Mouse (Mus musculus): ENCODE measurements at regions not wholly inside any gene's neighbourhood (a gene's known extent, or its start where the extent isn't known, plus 50 kb on each side); places are given as distances from the start of the nearest gene placed in this dataset.

DNA sequence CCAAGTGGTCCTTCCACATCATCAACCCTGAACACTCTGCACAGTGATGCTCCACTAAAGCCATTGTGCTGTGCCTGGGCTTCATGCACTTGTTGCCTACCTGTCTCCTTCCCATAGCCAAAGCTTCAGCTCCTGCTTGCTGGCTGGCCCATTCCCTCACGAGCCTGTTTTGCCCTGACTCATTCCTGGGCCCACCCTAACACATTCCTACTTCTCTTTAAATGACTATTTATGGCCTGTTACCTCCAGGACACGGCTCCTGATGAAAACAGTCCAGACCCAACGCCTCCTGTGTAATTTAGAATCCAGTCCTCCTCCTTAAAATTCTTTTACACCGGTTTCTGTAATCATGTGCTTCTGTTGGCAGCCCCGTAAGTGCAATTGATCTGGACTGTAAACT is 175.1 kb upstream of the Tnp1 start:
- WGBS = 85% methylated on average over 5 of the region's 5 CpGs
- H3K4me1 ChIP-seq = no peaks in the 10 kb centered on the region

DNA sequence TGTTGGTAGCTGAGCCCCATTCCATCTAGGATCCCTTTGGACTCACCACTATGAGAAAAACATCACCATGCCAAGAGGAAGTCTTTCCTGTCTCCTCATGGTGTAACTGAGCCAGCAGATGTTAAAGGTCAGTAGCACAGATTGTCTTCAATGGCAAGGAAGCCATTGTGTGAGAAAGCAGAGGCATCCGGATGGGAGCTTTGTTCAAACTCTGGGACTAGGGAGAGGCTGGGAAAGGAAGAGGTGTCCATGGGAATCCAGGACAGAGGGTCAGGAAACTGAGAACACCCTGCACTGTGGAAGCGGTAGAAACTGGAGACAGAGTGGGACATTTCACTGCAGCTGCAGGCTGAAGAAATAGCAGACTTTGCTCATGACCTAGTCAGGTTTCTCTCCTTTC is 173.1 kb upstream of the Tnp1 start:
- H3K36me3 ChIP-seq (replicated peaks) = no peaks in the 10 kb centered on the region
- no peaks in the 10 kb centered on the region for H3K4me1 ChIP-seq
- H3K9me3 ChIP-seq = no peaks in the 10 kb centered on the region
- no peak overlapping the region for H3K4me3 ChIP-seq (replicated peaks)
- no peak overlapping the region for H3K9ac ChIP-seq
- no peaks in the 10 kb centered on the region for H3K27me3 ChIP-seq
- no peak overlapping the region for H3K4me2 ChIP-seq
- no peak overlapping the region for H3K27ac ChIP-seq
- WGBS = 74% methylated on average over 2 of the region's 2 CpGs
- ATAC-seq (ENCODE audit: low FRiP score) = no peak

More for the DNA sequence above, 175.1 kb upstream of the Tnp1 start:
- H3K27ac ChIP-seq = no peak overlapping the region
- H3K4me2 ChIP-seq = no peak overlapping the region
- H3K36me3 ChIP-seq (replicated peaks) = no peaks in the 10 kb centered on the region
- H3K27me3 ChIP-seq = no peaks in the 10 kb centered on the region
- no peak overlapping the region for H3K9ac ChIP-seq
- H3K4me3 ChIP-seq (replicated peaks) = no peak overlapping the region
- no peaks in the 10 kb centered on the region for H3K9me3 ChIP-seq
- no peak for ATAC-seq (ENCODE audit: low FRiP score)

DNA sequence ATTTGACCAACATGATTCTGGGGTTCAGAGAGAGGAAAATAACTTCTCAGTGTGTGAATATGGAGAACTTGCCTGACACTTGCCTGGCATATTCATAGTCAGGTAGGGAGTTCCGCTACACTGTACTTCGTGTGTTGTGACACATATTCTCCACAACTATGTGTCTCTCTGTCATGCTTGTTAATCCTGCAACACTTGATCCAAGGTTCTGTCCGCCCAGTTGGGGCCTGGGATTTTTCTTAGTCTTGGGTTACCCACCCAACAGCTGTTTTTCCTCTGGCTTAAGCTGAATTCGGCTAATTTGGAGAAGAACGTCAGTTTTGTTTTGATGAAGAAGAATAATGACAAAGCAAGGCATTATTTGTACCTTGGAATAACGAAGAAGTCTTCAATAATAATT is 168.8 kb upstream of the Tnp1 start:
- Histone ChIP-seq H3K27me3 (no peaks in the 10 kb centered on the region), H3K4me2 (no peak overlapping the region), H3K36me3 (replicated peaks) (no peaks in the 10 kb centered on the region), H3K9me3 (no peaks in the 10 kb centered on the region), H3K27ac (no peak overlapping the region), H3K9ac (no peak overlapping the region), H3K4me1 (no peaks in the 10 kb centered on the region), H3K4me3 (replicated peaks) (no peak overlapping the region)
- no peak for ATAC-seq (ENCODE audit: low FRiP score)
- 86% methylated on average over 6 of the region's 6 CpGs for WGBS

DNA sequence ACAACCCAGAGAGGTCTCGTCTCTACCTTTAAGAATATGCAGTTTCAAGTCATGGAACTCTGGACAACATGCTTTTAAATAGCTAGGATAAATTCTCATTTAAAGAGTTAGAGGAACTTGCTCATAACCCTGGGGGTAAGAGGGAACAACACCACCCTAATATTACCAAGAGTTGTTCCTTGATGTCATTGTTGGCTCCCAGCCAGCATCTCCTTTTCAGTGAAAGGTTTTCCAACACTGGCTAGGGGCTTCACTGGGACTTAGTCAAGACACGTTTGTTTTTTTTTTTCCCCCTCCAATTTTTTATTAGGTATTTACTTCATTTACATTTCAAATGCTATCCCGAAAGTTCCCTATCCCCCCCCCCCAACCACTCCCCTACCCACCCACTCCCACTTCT is 163.1 kb upstream of the Tnp1 start:
- ATAC-seq (ENCODE audit: low FRiP score) = no peak
- Histone ChIP-seq H3K9me3 (no peaks in the 10 kb centered on the region), H3K36me3 (replicated peaks) (no peaks in the 10 kb centered on the region), H3K27ac (no peak overlapping the region), H3K4me2 (no peak overlapping the region), H3K27me3 (no peaks in the 10 kb centered on the region), H3K9ac (no peak overlapping the region), H3K4me3 (replicated peaks) (no peak overlapping the region), H3K4me1 (no peaks in the 10 kb centered on the region)
- WGBS = 60% methylated on average over 3 of the region's 3 CpGs

DNA sequence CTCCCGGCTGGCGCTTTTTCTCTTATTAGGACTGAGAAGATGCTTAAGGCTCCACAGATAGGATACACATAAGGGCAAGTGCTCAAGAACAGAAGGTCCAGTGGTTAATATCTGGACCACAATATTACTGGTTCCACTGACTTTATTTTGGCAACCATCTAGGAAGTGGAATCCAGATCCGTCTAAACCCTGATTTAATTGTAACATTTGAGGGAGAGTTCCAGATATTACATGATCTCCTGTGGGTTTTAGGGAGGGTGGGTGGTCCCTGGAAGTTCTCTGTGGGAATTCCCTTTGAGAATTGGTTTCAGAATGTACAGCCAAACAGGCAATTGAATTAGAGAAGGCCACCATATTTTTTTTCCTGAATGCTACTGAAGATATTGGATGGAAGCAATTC is 161.4 kb upstream of the Tnp1 start:
- Histone ChIP-seq H3K36me3 (replicated peaks) (no peaks in the 10 kb centered on the region), H3K9me3 (no peaks in the 10 kb centered on the region), H3K4me3 (replicated peaks) (no peak overlapping the region), H3K27me3 (no peaks in the 10 kb centered on the region), H3K4me2 (no peak overlapping the region), H3K4me1 (no peaks in the 10 kb centered on the region), H3K9ac (no peak overlapping the region), H3K27ac (no peak overlapping the region)
- WGBS = 95% methylated on average over 3 of the region's 3 CpGs
- ATAC-seq (ENCODE audit: low FRiP score) = no peak

DNA sequence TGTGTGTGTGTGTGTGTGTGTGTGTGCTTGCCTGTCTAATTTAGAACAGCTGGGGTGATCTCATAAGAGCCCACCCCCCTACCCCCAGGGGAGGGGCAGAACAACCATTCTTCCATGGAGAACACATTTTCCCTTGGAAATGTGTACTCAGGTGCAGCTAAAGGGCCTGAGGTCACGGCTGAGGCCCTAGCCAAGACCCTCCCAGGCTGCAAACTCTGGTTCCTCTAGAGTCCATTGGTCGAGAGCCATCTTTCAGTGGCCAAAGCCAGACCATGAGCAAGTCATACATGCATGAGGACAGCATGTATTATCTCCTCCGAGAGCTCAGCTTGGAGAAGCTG is 154.9 kb upstream of the Tnp1 start:
- Histone ChIP-seq H3K4me2 (no peak overlapping the region), H3K9me3 (0 out of 2 replicates have a peak, but pooled peaks cover 8% of the 10 kb centered on the region), H3K27ac (peak overlapping the region; percentile 76; the same call in 1 of the 2 replicates), H3K36me3 (replicated peaks) (no peaks in the 10 kb centered on the region), H3K4me1 (peaks cover 21% of the 10 kb centered on the region), H3K27me3 (no peaks in the 10 kb centered on the region), H3K4me3 (replicated peaks) (no peak overlapping the region), H3K9ac (no peak overlapping the region)
- 71% methylated on average over 3 of the region's 3 CpGs for WGBS
- peak; percentile 17; the same call in 1 of the 2 replicates for ATAC-seq (ENCODE audit: low FRiP score)

DNA sequence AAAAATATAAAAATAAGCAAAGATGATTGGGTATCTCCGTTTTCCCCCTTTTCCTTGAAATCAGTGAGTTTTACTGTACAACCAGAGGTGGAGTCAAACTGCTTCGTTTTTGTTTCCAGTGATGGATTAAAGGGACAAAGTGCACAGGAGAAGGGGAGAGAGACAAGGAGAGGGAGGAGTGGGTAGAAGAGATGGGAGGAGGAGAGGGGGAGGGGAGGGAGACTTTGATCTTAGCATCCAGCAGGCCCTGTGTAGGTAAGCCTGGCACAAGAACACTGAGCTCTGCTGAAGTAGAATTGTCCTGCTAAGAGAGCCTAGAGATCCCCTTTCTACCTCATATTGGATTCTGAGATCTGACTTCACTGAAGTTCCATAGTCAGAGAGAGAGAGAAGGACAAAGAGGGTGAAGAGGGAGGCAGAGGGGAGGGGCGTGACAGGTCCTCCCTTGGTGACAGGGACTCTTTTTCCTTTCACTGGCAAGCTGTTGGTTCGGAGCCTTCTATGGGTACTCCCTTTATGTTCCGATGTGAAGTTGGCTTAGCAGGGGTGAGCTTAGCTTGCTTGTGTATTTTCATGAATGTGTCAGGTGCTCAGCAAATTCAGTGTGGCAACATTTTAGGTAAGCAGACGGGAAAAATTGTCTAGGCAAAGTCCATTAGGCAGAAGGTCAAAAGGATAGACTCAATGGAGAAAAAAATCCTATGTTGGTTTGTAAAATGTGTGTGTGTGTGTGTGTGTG is 154.4 kb upstream of the Tnp1 start:
- Histone ChIP-seq H3K27ac (peak overlapping the region; percentile 76), H3K27me3 (no peaks in the 10 kb centered on the region), H3K4me3 (replicated peaks) (no peak overlapping the region), H3K4me1 (peaks cover 21% of the 10 kb centered on the region), H3K9ac (no peak overlapping the region), H3K36me3 (replicated peaks) (no peaks in the 10 kb centered on the region), H3K4me2 (no peak overlapping the region), H3K9me3 (0 out of 2 replicates have a peak, but pooled peaks cover 8% of the 10 kb centered on the region)
- 23% methylated on average over 6 of the region's 6 CpGs for WGBS
- peak; percentile 69 for ATAC-seq (ENCODE audit: low FRiP score)

DNA sequence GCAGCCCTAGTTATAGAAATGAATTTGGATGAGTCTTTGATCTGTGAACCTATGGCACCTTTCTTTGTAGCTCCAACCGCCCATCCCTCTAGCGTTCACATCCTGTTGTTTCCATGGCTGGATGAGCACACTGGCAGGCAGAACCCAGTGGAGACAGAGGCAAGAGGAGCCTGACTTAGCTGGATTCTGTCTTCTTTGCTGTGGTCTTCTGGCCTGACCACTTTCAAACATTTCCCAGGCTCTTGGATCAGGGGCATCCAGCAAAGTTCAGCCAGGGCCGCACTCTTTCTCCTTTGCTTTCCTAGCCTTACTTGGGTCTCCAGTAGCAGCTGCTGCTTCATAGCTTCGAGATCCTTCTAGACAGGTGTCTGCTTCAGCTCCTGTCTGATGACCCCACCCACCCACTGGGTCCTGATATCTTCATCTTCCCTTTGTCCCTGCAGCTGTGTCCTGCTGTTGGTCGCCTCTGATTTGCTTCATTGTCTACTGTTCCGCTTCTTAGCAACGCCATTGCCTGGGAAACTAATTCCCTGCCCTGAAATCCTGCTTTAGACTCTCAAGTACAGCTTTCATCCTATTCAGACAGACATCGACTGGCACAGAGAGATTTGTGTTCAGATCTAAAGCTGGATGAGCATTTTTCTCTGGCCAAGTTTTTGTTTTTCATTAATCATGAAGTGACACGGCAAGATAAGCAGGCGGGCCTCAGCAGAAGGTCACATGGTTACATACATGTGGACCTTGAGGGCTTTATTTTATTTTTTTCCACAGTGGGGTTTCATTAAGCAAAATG is 153.6 kb upstream of the Tnp1 start:
- 34% methylated on average over 10 of the region's 10 CpGs for WGBS
- ATAC-seq (ENCODE audit: low FRiP score) = peak; percentile 68
- Histone ChIP-seq H3K36me3 (replicated peaks) (no peaks in the 10 kb centered on the region), H3K4me1 (peaks cover 21% of the 10 kb centered on the region), H3K4me3 (replicated peaks) (no peak overlapping the region), H3K27me3 (no peaks in the 10 kb centered on the region), H3K9ac (no peak overlapping the region), H3K9me3 (0 out of 2 replicates have a peak, but pooled peaks cover 8% of the 10 kb centered on the region), H3K27ac (peak overlapping the region; percentile 76), H3K4me2 (no peak overlapping the region)

DNA sequence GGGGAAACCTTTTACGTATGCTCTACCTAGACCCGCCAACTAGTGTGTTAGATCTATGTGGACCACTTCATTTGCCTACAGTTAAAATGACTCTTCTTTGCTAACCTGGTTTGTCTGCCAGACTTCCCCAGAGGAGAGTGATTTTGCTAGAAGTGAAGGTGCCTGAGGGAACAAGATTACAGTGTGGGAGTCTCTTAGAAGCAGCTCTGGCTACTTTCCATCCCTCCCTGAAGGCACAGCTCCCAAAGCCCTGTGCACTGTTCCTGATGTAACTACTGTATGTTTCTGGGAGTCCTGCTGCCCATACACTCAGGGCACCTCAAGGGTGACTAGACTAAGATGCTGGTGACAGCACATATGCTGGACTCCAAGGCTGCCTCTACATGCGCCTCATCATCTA is 144.5 kb upstream of the Tnp1 start:
- no peak overlapping the region for H3K27ac ChIP-seq
- 92% methylated on average over 3 of the region's 3 CpGs for WGBS
- no peaks in the 10 kb centered on the region for H3K36me3 ChIP-seq (replicated peaks)
- ATAC-seq (ENCODE audit: low FRiP score) = no peak
- no peak overlapping the region for H3K4me3 ChIP-seq (replicated peaks)
- no peaks in the 10 kb centered on the region for H3K27me3 ChIP-seq
- H3K4me2 ChIP-seq = no peak overlapping the region
- no peaks in the 10 kb centered on the region for H3K9me3 ChIP-seq
- H3K9ac ChIP-seq = no peak overlapping the region
- H3K4me1 ChIP-seq = no peaks in the 10 kb centered on the region

DNA sequence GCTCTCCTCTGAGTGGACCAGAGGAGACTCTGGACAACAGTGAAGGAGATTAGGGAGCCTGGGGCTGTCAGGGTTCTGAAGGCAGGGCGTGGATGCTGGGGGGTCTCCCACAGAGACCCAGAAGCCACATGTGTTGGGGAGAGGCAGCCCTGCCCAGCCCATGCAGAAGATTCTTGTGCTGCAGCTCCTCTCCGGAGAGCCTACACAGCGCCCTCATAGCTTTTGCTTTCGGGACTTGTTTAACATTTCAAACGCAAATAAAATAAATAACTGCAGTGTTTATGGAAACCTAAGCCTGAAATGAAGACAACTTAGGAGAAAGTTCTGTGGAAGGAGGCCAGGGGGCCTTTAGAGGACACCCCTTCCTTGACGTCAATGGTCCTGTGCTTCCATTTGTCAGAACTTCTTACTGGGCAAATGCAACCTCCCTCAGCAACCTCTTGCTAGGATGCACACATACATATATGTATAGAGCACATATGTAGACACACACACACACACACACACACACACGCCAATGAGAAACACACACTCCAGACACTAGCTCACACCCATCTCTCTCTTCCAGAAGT is 143.8 kb upstream of the Tnp1 start:
- Histone ChIP-seq H3K4me2 (no peak overlapping the region), H3K9me3 (no peaks in the 10 kb centered on the region), H3K4me1 (no peaks in the 10 kb centered on the region), H3K36me3 (replicated peaks) (no peaks in the 10 kb centered on the region), H3K27me3 (no peaks in the 10 kb centered on the region), H3K4me3 (replicated peaks) (no peak overlapping the region), H3K27ac (no peak overlapping the region), H3K9ac (no peak overlapping the region)
- WGBS = 83% methylated on average over 7 of the region's 7 CpGs
- no peak for ATAC-seq (ENCODE audit: low FRiP score)

DNA sequence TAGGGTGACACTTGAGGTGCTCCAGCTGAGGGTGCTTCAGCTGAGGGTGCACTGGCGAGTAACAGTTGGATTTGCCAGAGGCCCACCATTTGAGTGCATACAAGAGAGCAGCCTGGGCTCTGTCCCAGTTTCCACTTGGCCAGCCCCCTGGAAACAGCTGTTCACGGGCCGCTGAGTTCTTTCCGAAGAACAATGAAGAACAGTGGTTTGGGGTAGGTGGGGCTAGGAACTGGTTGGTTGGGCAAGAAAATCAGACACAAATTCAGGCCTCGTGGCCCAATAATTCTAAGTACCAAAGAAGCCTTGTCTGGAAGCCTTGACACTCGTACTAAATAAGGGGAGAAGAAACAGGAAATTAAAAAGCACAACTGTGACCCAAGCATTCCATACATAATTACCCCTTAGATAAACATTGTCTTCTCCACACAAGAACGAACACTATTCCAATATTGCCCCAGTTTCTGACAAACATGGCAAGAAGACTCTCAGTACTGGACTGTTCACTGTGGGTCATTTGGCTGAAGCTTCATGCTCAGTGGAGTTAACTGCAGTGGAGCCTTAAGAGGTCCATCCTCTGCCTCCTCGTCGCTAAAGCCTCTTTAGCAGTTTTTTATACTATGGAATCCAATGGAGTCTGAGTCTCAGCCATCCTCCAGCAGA is 137.9 kb upstream of the Tnp1 start:
- no peak overlapping the region for H3K27ac ChIP-seq
- no peaks in the 10 kb centered on the region for H3K9me3 ChIP-seq
- WGBS = 61% methylated on average over 9 of the region's 9 CpGs
- H3K4me1 ChIP-seq = no peaks in the 10 kb centered on the region
- H3K27me3 ChIP-seq = no peaks in the 10 kb centered on the region
- H3K36me3 ChIP-seq (replicated peaks) = no peaks in the 10 kb centered on the region
- ATAC-seq (ENCODE audit: low FRiP score) = no peak
- no peak overlapping the region for H3K4me3 ChIP-seq (replicated peaks)
- no peak overlapping the region for H3K4me2 ChIP-seq
- no peak overlapping the region for H3K9ac ChIP-seq

DNA sequence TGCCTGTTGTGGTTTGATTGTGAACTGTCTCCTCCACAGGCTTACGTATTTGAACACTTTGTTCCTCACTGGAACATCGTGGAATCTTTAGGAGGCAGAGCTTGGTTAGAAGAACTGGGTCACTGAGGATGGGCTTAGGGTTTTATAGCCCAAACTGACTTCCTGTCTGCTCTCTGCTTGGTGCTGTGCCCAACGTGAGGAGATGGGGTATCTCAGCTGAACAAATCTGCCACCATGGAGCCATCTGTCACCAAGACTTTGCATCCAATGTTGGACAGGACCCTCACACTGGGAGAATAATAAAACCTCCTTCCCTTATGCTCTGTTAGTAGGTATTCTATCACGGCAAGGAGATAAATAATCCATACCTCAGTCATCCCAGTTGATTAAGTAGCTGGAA is 134.2 kb upstream of the Tnp1 start:
- no peak for ATAC-seq (ENCODE audit: low FRiP score)
- no peaks in the 10 kb centered on the region for H3K4me1 ChIP-seq
- WGBS = 86% methylated on average over 4 of the region's 4 CpGs
- H3K9ac ChIP-seq = no peak overlapping the region
- no peak overlapping the region for H3K27ac ChIP-seq
- no peak overlapping the region for H3K4me3 ChIP-seq (replicated peaks)
- H3K36me3 ChIP-seq (replicated peaks) = no peaks in the 10 kb centered on the region
- no peaks in the 10 kb centered on the region for H3K9me3 ChIP-seq
- no peaks in the 10 kb centered on the region for H3K27me3 ChIP-seq
- no peak overlapping the region for H3K4me2 ChIP-seq
